Mouse (Mus musculus) right cerebral cortex, adult 2 months (tissue): ENCODE data around the gene Trip10.

Experiments used
- DNase-seq, 2 experiments: peaks; one replicate each; pipeline ENCODE4 v3.0.0; 2021 to 2022; ENCODE audit warnings: low spot score in 2 of 2

Gene Trip10

GRCm38 (mm10) chr17:57290001-57290670 lies 40.9 kb downstream of the Trip10 start:
- no peak for DNase-seq

- no peak for DNase-seq
These were observed 41.4 kb downstream of the Trip10 start for GRCm38 (mm10) chr17:57290671-57291055.

GRCm38 (mm10) chr17:57292302-57292701 lies 43.0 kb downstream of the Trip10 start:
- DNase-seq, result no peak

GRCm38 (mm10) chr17:57292968-57293367 lies 43.7 kb downstream of the Trip10 start:
- no peak for DNase-seq

GRCm38 (mm10) chr17:57295935-57296334 lies 46.7 kb downstream of the Trip10 start:
- DNase-seq, result no peak

- DNase-seq, result no peak
These were observed 47.8 kb downstream of the Trip10 start for GRCm38 (mm10) chr17:57297040-57297439.

- DNase-seq, result no peak
These were observed 56.3 kb downstream of the Trip10 start for GRCm38 (mm10) chr17:57305593-57305992.

- DNase-seq, result peak in 1 of 2 experiments; percentile 3
These were observed 57.8 kb downstream of the Trip10 start for GRCm38 (mm10) chr17:57307074-57307473.

GRCm38 (mm10) chr17:57311801-57312200 lies 62.5 kb downstream of the Trip10 start:
- DNase-seq, result no peak
